Mouse (Mus musculus) brown adipose tissue, adult 24 weeks (tissue): ENCODE data around the gene Ostn. TPM values are rescaled to one million over a fixed set of nuclear protein-coding genes. Genes with fewer than 3 reads are reported as not detected.

Experiments used
- H3K27ac ChIP-seq: fragments of 200-500 bp; replicated peaks from 2 replicates; pipeline ENCODE4 v1.5.1; 2012; ENCODE audit warnings: low read depth, mild to moderate bottlenecking, low read length
- H3K4me1 ChIP-seq: fragments of 200-500 bp; 2 replicates; pipeline ENCODE4 v1.6.1; 2012; ENCODE audit warnings: low read length, mixed read lengths; ENCODE audit not compliant: control insufficient read depth, insufficient read depth, insufficient read length
- H3K4me3 ChIP-seq: fragments of 200-500 bp; 2 replicates; pipeline ENCODE4 v1.5.1; 2012; ENCODE audit warnings: low read depth, mild to moderate bottlenecking, low read length, moderate library complexity; ENCODE audit not compliant: insufficient read depth
- polyA plus RNA-seq: library from polyadenylated mRNA; stranded (reverse); fragments of >200 nt; gene quantifications from 2 replicates; pipeline ENCODE4 v1.2.4, GENCODE M21; 2012; ENCODE audit not compliant: missing spikeins, insufficient read depth, insufficient read length

The Ostn gene
- polyA plus RNA-seq, 1 experiment, result not detected

DNA sequence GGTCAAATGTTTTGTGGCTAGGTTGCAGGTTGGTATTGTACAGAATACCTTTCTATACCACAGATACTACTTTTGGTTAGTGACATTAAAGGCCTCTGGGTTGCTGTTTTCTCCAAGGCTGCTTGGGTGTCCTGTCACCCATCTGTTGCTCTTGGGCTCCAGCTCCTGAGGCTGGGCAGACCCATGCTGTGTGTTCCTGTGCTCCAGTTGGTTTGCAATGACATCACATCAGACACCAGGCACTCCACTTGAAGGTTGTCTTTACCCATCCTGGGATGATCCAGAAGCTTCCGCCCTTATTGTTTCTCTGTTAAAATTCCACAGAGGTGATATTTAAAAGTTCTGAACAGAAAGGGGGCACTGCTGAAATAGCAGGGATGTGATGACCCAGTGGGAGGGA, 89.7 kb downstream of the Ostn start:
- no peak overlapping the region for H3K27ac ChIP-seq
- peaks cover 3% of the 10 kb centered on the region; the same call in 1 of the 2 replicates for H3K4me1 ChIP-seq

DNA sequence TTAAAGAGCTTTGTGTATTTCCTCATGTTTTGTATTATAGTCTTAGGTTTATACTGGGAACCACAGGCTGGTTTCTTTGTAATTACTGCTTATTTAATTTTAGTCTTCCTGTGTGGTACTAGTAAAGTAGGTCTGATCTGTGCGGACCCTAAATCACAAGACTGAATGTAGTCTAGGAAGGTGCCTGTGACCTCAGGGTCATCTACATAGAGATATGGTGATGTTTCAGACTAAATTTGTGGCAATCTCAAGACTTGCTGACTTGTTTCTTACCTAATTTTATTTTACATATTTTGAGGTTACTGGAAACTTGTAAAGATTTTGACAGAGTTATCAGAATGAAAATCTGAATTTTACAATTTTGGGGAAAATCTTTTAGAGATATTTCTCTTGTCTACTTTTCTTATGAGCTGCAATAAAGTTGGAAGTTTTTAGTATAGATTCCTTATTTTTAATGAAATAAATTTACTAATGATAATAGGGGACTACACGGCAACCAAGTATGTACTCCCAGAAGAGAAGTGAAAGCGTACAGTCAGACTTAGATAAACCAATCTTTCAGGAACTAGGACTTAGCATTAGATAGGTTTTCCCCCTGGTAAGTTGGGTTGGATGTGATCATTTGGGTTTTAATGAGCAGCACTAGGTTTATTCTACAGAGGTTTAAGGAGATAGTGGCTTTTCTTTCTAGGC, 91.9 kb downstream of the Ostn start:
- H3K27ac ChIP-seq, result no peak overlapping the region
- H3K4me1 ChIP-seq, result peaks cover 2% of the 10 kb centered on the region; the same call in 1 of the 2 replicates

More for the DNA sequence above, 89.7 kb downstream of the Ostn start:
- no peak overlapping the region for H3K4me3 ChIP-seq

DNA sequence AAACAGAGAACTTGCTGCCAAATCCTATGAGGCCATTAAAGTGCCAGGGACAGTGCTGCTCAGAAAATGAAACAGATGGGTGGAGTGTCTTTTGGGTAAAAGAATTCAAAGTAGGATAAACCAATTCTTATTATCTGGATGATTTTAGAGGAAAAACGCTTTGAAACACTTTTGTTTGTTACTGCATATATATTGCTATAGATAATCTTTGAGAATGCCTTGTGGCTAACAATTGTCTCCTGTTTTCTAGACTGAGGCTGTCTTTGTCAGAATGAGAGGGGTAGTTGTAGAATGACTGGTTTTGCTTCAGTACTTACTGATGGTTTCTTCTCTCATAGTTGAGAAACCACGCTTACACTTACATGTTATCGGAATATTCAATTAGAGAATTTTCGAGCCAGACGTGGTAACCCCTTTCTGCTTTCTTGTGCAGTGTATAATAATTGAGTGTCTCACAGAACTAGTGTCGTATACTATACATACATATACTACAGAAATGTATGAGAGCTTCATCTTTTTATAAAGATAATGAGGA, 92.5 kb downstream of the Ostn start:
- H3K4me3 ChIP-seq, result no peak overlapping the region
- H3K4me1 ChIP-seq, result peaks cover 2% of the 10 kb centered on the region; the same call in 1 of the 2 replicates
- no peak overlapping the region for H3K27ac ChIP-seq

More for the DNA sequence above, 91.9 kb downstream of the Ostn start:
- no peak overlapping the region for H3K4me3 ChIP-seq

Other genes with a start within 250 kb of the Ostn start
- not detected in 2 replicates for gene Uts2b, start 62.8 kb downstream of the Ostn start, polyA plus RNA-seq
- gene Ccdc50, start 81.4 kb downstream of the Ostn start, polyA plus RNA-seq, result 38.4 and 63.7 TPM in 2 replicates